Mouse (Mus musculus): ENCODE data around the gene Mon2. TPM values are rescaled to one million over a fixed set of nuclear protein-coding genes. Genes with fewer than 3 reads are reported as not detected.

Mon2 gene
- polyA plus RNA-seq, 1 experiment, result 53.6 TPM

- no peak overlapping the region for H3K27ac ChIP-seq (ENCODE audit: insufficient read depth, low read length)
- peaks cover 3% of the 10 kb centered on the region for H3K4me1 ChIP-seq (ENCODE audit: control insufficient read depth, insufficient read depth, low read length)
- TF ChIP-seq CTCF (IDR thresholded peaks at IDR 0.05; ENCODE audit: extremely low read depth, insufficient read depth, low read length), result no peak
- no peak for TF ChIP-seq POLR2A (IDR thresholded peaks at IDR 0.05; ENCODE audit: extremely low read depth, insufficient read depth, low read length)
- H3K4me3 ChIP-seq (ENCODE audit: insufficient read depth, low read length), result no peak overlapping the region
Measured at GRCm38 (mm10) chr10:122962651-122963050, 113.7 kb downstream of the Mon2 start.

DNA sequence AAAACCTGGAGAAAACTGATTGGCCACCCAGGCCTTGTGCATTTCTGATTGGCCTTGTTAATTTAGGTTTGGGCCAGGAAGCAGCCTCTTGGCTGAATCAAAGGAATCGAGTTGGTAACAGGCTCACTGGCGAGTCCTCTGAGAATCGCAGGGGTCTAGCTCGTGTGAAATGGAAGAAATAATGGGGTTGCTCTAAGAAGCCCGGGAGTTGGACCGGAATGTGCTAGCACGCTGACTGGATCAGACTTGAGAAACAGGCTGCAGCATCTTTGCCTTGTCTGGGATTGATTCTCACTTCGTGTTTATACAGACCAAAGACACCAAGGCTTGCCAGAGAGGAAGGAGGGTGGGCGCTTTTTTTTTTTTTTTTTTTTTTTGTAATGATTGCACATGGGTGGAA lies 114.8 kb downstream of the Mon2 start:
- H3K4me1 ChIP-seq (ENCODE audit: control insufficient read depth, insufficient read depth, low read length), result peaks cover 3% of the 10 kb centered on the region
- TF ChIP-seq POLR2A (IDR thresholded peaks at IDR 0.05; ENCODE audit: extremely low read depth, insufficient read depth, low read length) (no peak), CTCF (IDR thresholded peaks at IDR 0.05; ENCODE audit: extremely low read depth, insufficient read depth, low read length) (no peak)
- H3K4me3 ChIP-seq (ENCODE audit: insufficient read depth, low read length), result no peak overlapping the region
- no peak overlapping the region for H3K27ac ChIP-seq (ENCODE audit: insufficient read depth, low read length)

DNA sequence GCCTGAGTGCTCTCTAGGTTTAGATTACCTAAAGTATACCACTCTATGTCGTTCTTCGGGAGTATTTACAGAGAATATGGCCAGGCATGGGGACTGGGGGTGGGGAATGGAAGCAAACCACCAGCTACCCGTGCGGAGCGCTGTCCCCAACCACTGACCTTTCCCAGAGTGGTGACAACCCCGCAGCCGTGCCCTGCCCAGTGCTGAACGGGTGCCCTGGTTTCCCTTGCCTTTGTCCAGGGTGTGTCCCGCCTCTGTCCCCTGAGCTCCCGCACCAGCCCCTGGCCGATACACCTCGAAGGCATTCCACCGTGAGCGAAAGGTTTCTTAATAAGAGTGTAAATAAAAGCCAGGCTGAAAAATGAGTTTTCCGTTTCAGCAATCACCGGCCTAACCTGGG lies 115.6 kb downstream of the Mon2 start:
- TF ChIP-seq POLR2A (IDR thresholded peaks at IDR 0.05; ENCODE audit: extremely low read depth, insufficient read depth, low read length) (no peak), CTCF (IDR thresholded peaks at IDR 0.05; ENCODE audit: extremely low read depth, insufficient read depth, low read length) (no peak)
- Histone ChIP-seq H3K4me1 (ENCODE audit: control insufficient read depth, insufficient read depth, low read length) (peaks cover 3% of the 10 kb centered on the region), H3K4me3 (ENCODE audit: insufficient read depth, low read length) (no peak overlapping the region), H3K27ac (ENCODE audit: insufficient read depth, low read length) (no peak overlapping the region)

- no peak overlapping the region for H3K27ac ChIP-seq (ENCODE audit: insufficient read depth, low read length)
- no peak overlapping the region for H3K4me3 ChIP-seq (ENCODE audit: insufficient read depth, low read length)
- peaks cover 3% of the 10 kb centered on the region for H3K4me1 ChIP-seq (ENCODE audit: control insufficient read depth, insufficient read depth, low read length)
- TF ChIP-seq CTCF (IDR thresholded peaks at IDR 0.05; ENCODE audit: extremely low read depth, insufficient read depth, low read length), result no peak
- TF ChIP-seq POLR2A (IDR thresholded peaks at IDR 0.05; ENCODE audit: extremely low read depth, insufficient read depth, low read length), result no peak
Measured at GRCm38 (mm10) chr10:122960216-122960615, 116.1 kb downstream of the Mon2 start.

GRCm38 (mm10) chr10:122958699-122959098 lies 117.6 kb downstream of the Mon2 start:
- TF ChIP-seq POLR2A (IDR thresholded peaks at IDR 0.05; ENCODE audit: extremely low read depth, insufficient read depth, low read length) (no peak), CTCF (IDR thresholded peaks at IDR 0.05; ENCODE audit: extremely low read depth, insufficient read depth, low read length) (no peak)
- Histone ChIP-seq H3K27ac (ENCODE audit: insufficient read depth, low read length) (no peak overlapping the region), H3K4me3 (ENCODE audit: insufficient read depth, low read length) (no peak overlapping the region), H3K4me1 (ENCODE audit: control insufficient read depth, insufficient read depth, low read length) (peaks cover under 1% of the 10 kb centered on the region; the same call in 1 of the 2 replicates)

GRCm38 (mm10) chr10:122957918-122958317 lies 118.4 kb downstream of the Mon2 start:
- H3K4me3 ChIP-seq (ENCODE audit: insufficient read depth, low read length), result no peak overlapping the region
- TF ChIP-seq POLR2A (IDR thresholded peaks at IDR 0.05; ENCODE audit: extremely low read depth, insufficient read depth, low read length) (no peak), CTCF (IDR thresholded peaks at IDR 0.05; ENCODE audit: extremely low read depth, insufficient read depth, low read length) (no peak)
- no peaks in the 10 kb centered on the region for H3K4me1 ChIP-seq (ENCODE audit: control insufficient read depth, insufficient read depth, low read length)
- no peak overlapping the region for H3K27ac ChIP-seq (ENCODE audit: insufficient read depth, low read length)

DNA sequence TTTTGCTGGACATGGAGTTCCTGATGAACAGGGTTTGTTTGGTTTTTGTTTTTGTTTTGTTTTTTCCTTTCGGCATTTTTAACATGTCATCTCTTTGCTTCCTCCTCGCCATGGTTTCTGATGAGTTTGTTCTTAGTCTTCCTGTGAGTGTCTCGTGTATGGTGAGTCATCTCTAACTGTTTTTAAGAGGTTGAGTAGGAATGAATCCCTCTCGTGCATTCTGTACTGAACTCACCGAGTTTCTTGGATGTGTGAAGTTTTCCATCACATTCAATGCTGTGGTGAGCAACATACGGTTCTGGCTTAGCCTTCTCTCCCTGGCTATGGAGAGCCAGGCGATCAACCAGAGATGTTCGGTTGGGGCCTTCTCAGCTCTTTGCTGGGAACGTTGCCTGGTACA lies 122.7 kb downstream of the Mon2 start:
- Histone ChIP-seq H3K4me1 (ENCODE audit: control insufficient read depth, insufficient read depth, low read length) (no peaks in the 10 kb centered on the region), H3K27ac (ENCODE audit: insufficient read depth, low read length) (no peak overlapping the region), H3K4me3 (ENCODE audit: insufficient read depth, low read length) (no peak overlapping the region)
- TF ChIP-seq CTCF (IDR thresholded peaks at IDR 0.05; ENCODE audit: extremely low read depth, insufficient read depth, low read length) (no peak), POLR2A (IDR thresholded peaks at IDR 0.05; ENCODE audit: extremely low read depth, insufficient read depth, low read length) (no peak)

DNA sequence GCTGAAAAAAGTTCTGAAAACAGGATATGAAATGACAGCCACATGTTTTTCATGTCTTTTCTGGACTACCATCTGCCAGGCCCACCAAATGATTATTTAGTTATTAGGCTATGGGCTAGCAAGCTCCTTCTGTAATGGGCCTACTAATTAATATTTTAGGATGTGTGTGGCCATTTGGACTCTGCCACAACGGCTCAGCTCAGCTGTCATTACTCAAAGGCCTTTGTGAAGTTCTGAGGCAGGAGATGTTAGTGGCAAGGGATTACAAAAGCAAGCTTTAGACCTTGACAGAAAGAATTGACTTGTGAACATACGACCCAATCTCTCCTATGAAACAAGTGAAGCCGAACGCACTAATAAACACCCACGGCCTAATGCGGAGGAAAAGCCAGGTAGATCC lies 125.3 kb downstream of the Mon2 start:
- no peak overlapping the region for H3K27ac ChIP-seq (ENCODE audit: insufficient read depth, low read length)
- TF ChIP-seq POLR2A (IDR thresholded peaks at IDR 0.05; ENCODE audit: extremely low read depth, insufficient read depth, low read length) (no peak), CTCF (IDR thresholded peaks at IDR 0.05; ENCODE audit: extremely low read depth, insufficient read depth, low read length) (no peak)
- H3K4me3 ChIP-seq (ENCODE audit: insufficient read depth, low read length), result no peak overlapping the region
- no peaks in the 10 kb centered on the region for H3K4me1 ChIP-seq (ENCODE audit: control insufficient read depth, insufficient read depth, low read length)

GRCm38 (mm10) chr10:122944888-122945287 lies 131.4 kb downstream of the Mon2 start:
- Histone ChIP-seq H3K27ac (ENCODE audit: insufficient read depth, low read length) (no peak overlapping the region), H3K4me3 (ENCODE audit: insufficient read depth, low read length) (no peak overlapping the region), H3K4me1 (ENCODE audit: control insufficient read depth, insufficient read depth, low read length) (no peaks in the 10 kb centered on the region)
- no peak for TF ChIP-seq POLR2A (IDR thresholded peaks at IDR 0.05; ENCODE audit: extremely low read depth, insufficient read depth, low read length)
- TF ChIP-seq CTCF (IDR thresholded peaks at IDR 0.05; ENCODE audit: extremely low read depth, insufficient read depth, low read length), result no peak

DNA sequence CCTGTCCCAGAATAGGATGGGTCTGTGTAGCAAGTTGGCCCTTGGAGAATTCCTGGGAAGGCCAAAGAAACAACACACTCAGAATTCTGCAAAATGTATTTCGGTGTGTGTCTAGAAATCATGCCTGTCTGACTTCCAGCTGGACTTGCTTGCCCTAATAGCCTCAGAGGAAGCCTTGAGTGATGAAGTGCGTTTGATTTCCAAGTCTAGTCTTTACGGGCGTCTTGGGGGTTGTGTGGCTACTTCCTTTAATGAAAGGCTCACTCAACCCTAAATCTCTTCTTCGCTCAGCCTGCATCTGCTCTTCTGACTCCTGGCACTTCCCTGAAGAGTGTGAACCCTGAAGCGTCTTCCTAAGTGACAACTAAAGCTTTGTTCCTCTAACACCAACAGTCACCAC lies 132.5 kb downstream of the Mon2 start:
- TF ChIP-seq CTCF (IDR thresholded peaks at IDR 0.05; ENCODE audit: extremely low read depth, insufficient read depth, low read length) (no peak), POLR2A (IDR thresholded peaks at IDR 0.05; ENCODE audit: extremely low read depth, insufficient read depth, low read length) (no peak)
- H3K4me3 ChIP-seq (ENCODE audit: insufficient read depth, low read length), result no peak overlapping the region
- H3K27ac ChIP-seq (ENCODE audit: insufficient read depth, low read length), result no peak overlapping the region
- no peaks in the 10 kb centered on the region for H3K4me1 ChIP-seq (ENCODE audit: control insufficient read depth, insufficient read depth, low read length)
